Mouse (Mus musculus): ENCODE measurements around the gene Gm3099. TPM values are rescaled to one million over a fixed set of nuclear protein-coding genes. Genes with fewer than 3 reads are reported as not detected.
"Not testable (repeated sequence)": the region's sequence is repeated elsewhere in the genome, so short reads cannot be mapped to it uniquely, and the experiment has no call there.

Gm3099 gene
- not detected in 2 replicates for polyA plus RNA-seq (2016; fragmentation: Nextera tagmentation; extraction: Ambion mirVana)

DNA sequence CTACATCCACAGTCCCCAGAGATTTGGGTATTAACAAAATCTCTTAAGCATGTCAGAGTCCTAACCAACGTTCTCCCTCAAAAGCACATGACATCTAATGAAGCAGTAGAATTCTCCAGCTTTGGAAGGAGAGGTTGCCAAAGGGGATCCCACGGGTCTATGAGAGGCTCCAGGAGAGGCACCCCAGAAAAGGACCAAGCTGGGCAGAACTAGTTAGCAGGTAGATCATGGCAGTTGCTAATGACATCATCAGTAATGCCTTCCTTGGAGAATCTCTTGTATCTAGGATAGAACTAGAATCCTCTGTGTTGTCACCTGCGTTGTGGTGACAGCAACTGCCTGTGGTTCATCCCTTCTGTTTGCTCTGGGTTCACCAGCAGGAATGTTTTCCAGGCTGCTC lies at the start of gene Gm3099:
Gene Gm3099 (plus strand): TSS at position 301 of the 400 bp plus-strand sequence.
- H3K9ac ChIP-seq; H3K27ac ChIP-seq; H3K4me2 ChIP-seq (replicated peaks); H3K36me3 ChIP-seq; H3K4me1 ChIP-seq; ATAC-seq (ENCODE audit: low FRiP score, low read depth); H3K4me3 ChIP-seq; H3K27me3 ChIP-seq (replicated peaks); H3K9me3 ChIP-seq: not testable (repeated sequence)
- WGBS = 86% methylated on average over 1 of the region's 3 CpGs

DNA sequence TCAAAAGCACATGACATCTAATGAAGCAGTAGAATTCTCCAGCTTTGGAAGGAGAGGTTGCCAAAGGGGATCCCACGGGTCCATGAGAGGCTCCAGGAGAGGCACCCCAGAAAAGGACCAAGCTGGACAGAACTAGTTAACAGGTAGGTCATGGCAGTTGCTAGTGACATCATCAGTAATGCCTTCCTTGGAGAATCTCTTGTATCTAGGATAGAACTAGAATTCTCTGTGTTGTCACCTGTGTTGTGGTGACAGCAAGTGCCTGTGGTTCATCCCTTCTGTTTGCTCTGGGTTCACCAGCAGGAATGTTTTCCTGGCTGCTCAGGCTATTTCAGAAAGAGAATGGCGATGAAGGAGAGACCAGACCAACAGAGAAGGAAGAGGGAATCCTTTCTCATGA lies 34.9 kb upstream of the Gm3099 start, which contains the start of gene Gm3095:
Gene Gm3095 (plus strand): TSS at position 301 of the 400 bp plus-strand sequence.
- H3K4me3 ChIP-seq; H3K9ac ChIP-seq; ATAC-seq (ENCODE audit: low FRiP score, low read depth); H3K27ac ChIP-seq; H3K4me1 ChIP-seq; H3K27me3 ChIP-seq (replicated peaks); H3K36me3 ChIP-seq; H3K4me2 ChIP-seq (replicated peaks); H3K9me3 ChIP-seq: not testable (repeated sequence)
- WGBS = no CpG with 5 or more reads among the region's 2 CpGs

DNA sequence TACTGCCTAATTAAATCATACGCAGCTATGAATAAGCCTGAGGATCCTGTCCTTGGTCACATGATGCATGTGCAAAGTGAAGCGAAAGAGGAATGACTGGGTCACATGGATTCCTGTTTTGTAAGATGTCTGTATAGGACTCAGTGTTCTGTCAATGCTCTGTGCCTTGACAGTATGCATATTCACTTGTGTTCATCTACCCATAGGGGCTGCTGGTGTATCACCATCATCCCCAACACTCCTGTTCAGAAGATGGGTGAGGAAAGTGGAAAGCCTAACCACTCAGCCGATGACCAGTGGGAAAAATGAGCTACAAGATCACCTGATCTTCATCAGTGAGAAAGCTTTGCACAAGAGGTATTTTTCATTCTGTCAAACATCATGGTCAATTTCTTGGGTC lies 25.4 kb downstream of the Gm3099 start, which contains the start of gene Gm5796:
Gene Gm5796 (plus strand): TSS at position 301 of the 400 bp plus-strand sequence.
- not testable (repeated sequence) for H3K4me2 ChIP-seq (replicated peaks); ATAC-seq (ENCODE audit: low FRiP score, low read depth); H3K27ac ChIP-seq; H3K36me3 ChIP-seq; H3K4me1 ChIP-seq; H3K9ac ChIP-seq; H3K4me3 ChIP-seq; H3K27me3 ChIP-seq (replicated peaks); H3K9me3 ChIP-seq
- 100% methylated on average over 1 of the region's 3 CpGs for WGBS

Other genes starting within 250 kb of the Gm3099 start
- gene Gm3002, start 188.3 kb upstream of the Gm3099 start, polyA plus RNA-seq (2016; fragmentation: Nextera tagmentation; extraction: Ambion mirVana) = 0.96 and 2.1 TPM in 2 replicates
- not detected in 2 replicates for gene Gm3033, start 152.1 kb upstream of the Gm3099 start, polyA plus RNA-seq (2016; fragmentation: Nextera tagmentation; extraction: Ambion mirVana)
- not detected in 2 replicates for gene Gm2916, start 114.2 kb upstream of the Gm3099 start, polyA plus RNA-seq (2016; fragmentation: Nextera tagmentation; extraction: Ambion mirVana)
- not detected in 2 replicates for gene Gm3029, start 66.6 kb upstream of the Gm3099 start, polyA plus RNA-seq (2016; fragmentation: Nextera tagmentation; extraction: Ambion mirVana)
- 0.57 TPM in 1 of 2 replicates, not detected in the other for gene Gm3095, start 34.8 kb upstream of the Gm3099 start, polyA plus RNA-seq (2016; fragmentation: Nextera tagmentation; extraction: Ambion mirVana)
- gene Gm5796, start 25.5 kb downstream of the Gm3099 start, polyA plus RNA-seq (2016; fragmentation: Nextera tagmentation; extraction: Ambion mirVana) = 0.90 and 1.1 TPM in 2 replicates
- not detected in 2 replicates for gene Gm3115, start 85.7 kb downstream of the Gm3099 start, polyA plus RNA-seq (2016; fragmentation: Nextera tagmentation; extraction: Ambion mirVana)
- gene Gm8108, start 112.1 kb downstream of the Gm3099 start, polyA plus RNA-seq (2016; fragmentation: Nextera tagmentation; extraction: Ambion mirVana) = 0.94 and 1.5 TPM in 2 replicates
- gene Gm3127, start 166.6 kb downstream of the Gm3099 start, polyA plus RNA-seq (2016; fragmentation: Nextera tagmentation; extraction: Ambion mirVana) = not detected in 2 replicates
- gene Gm2974, start 184.2 kb downstream of the Gm3099 start, polyA plus RNA-seq (2016; fragmentation: Nextera tagmentation; extraction: Ambion mirVana) = 1.8 and 2.0 TPM in 2 replicates